Mouse (Mus musculus): ENCODE measurements around the gene Emd.

DNA sequence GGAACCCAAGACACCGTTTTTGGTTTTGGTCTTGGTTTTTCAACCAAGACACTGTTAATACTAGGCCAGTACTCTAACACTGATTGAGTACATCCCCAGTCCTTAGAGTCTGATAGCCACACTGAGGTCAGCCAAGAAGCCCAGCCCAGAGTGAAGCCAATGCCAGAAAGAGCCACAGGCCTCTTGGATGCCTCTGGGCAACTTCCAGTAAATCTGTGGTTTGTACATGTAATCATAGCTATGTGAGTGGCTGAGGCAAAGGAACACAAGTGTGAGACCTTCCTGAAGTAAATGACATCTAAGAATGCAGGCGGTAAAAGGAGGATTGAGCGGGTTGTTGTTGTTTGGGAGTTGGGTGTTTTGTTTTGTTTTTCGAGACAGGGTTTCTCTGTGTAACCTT is 36.0 kb upstream of the Emd start:
- TF ChIP-seq CTCF (IDR thresholded peaks at IDR 0.05; ENCODE audit: control insufficient read depth, insufficient read depth, low read length): no peak
- TF ChIP-seq POLR2A (IDR thresholded peaks at IDR 0.05; ENCODE audit: borderline replicate concordance, control insufficient read depth, low read depth, low read length): no peak
